Mouse (Mus musculus): ENCODE data around the gene AL732309.1.
"Not testable (repeated sequence)": the region's sequence is repeated elsewhere in the genome, so short reads cannot be mapped to it uniquely, and the experiment has no call there.

AL732309.1 gene

GRCm38 (mm10) chr2:25267241-25267640 is 20.6 kb upstream of the AL732309.1 start:
- DNase-seq, result no peak

- peak; percentile 72 to 75 for DNase-seq
Measured at GRCm38 (mm10) chr2:25266720-25267119, 20.1 kb upstream of the AL732309.1 start.

- peak in 1 of 2 experiments; percentile 51 for DNase-seq
Measured at GRCm38 (mm10) chr2:25265897-25266656, 19.4 kb upstream of the AL732309.1 start.

- peak; percentile 90 to 92 for DNase-seq
Measured at GRCm38 (mm10) chr2:25264851-25265250, 18.2 kb upstream of the AL732309.1 start.

GRCm38 (mm10) chr2:25264286-25264660 is 17.6 kb upstream of the AL732309.1 start:
- no peak for DNase-seq

GRCm38 (mm10) chr2:25263623-25264285 is 17.1 kb upstream of the AL732309.1 start:
- no peak for DNase-seq

- peak in 1 of 2 experiments; percentile 29 for DNase-seq
Measured at GRCm38 (mm10) chr2:25262795-25263622, 16.3 kb upstream of the AL732309.1 start.

- DNase-seq, result peak; percentile 97 to 98
Measured at GRCm38 (mm10) chr2:25262291-25262767, 15.7 kb upstream of the AL732309.1 start, which contains the start of gene Tprn. TSS of gene Tprn (plus strand) at chr2:25262618.

GRCm38 (mm10) chr2:25261870-25262269 is 15.2 kb upstream of the AL732309.1 start:
- no peak for DNase-seq

- no peak for DNase-seq
Measured at GRCm38 (mm10) chr2:25258887-25259286, 12.2 kb upstream of the AL732309.1 start.

- DNase-seq, result not testable (repeated sequence)
Measured at GRCm38 (mm10) chr2:25257250-25257649, 10.6 kb upstream of the AL732309.1 start.

- DNase-seq, result peak in 1 of 2 experiments; percentile 67
Measured at GRCm38 (mm10) chr2:25256443-25257109, 9.9 kb upstream of the AL732309.1 start.

- DNase-seq, result peak; percentile 80 to 89
Measured at GRCm38 (mm10) chr2:25255284-25255779, 8.7 kb upstream of the AL732309.1 start, which contains the start of gene Tmem203. TSS of gene Tmem203 (plus strand) at chr2:25255439.

GRCm38 (mm10) chr2:25252331-25252730 is 5.7 kb upstream of the AL732309.1 start:
- DNase-seq, result peak in 1 of 2 experiments; percentile 48

- no peak for DNase-seq
Measured at GRCm38 (mm10) chr2:25244144-25244543, 2.5 kb downstream of the AL732309.1 start.

GRCm38 (mm10) chr2:25243342-25243741 is 3.3 kb downstream of the AL732309.1 start:
- DNase-seq, result no peak

- no peak for DNase-seq
Measured at GRCm38 (mm10) chr2:25242101-25242506, 4.6 kb downstream of the AL732309.1 start, which contains the start of the genes Rnf208 and Cysrt1. TSS of gene Rnf208 (plus strand) at chr2:25242255. TSS of gene Cysrt1 (minus strand) at chr2:25242452.

GRCm38 (mm10) chr2:25241438-25241775 is 5.3 kb downstream of the AL732309.1 start:
- no peak for DNase-seq

- DNase-seq, result peak; percentile 87 to 89
Measured at GRCm38 (mm10) chr2:25240723-25241437, 5.8 kb downstream of the AL732309.1 start.

- DNase-seq, result no peak
Measured at GRCm38 (mm10) chr2:25240310-25240709, 6.4 kb downstream of the AL732309.1 start.

- no peak for DNase-seq
Measured at GRCm38 (mm10) chr2:25239766-25240165, 6.9 kb downstream of the AL732309.1 start.
